Mouse (Mus musculus) midbrain, embryonic 16.5 days (tissue): ENCODE results near the gene Nhsl2. TPM values are rescaled to one million over a fixed set of nuclear protein-coding genes. Genes with fewer than 3 reads are reported as not detected.
A peak's percentile ranks its signal among the peaks of the same experiment; 100 is the strongest.

Source experiments
- ATAC-seq: fragments of 200-750 bp; cut with Nextera tagmentation; 2 replicates; pipeline ENCODE4 v1.8.0; 2017; ENCODE audit warnings: moderate TSS enrichment
- H3K27ac ChIP-seq: fragments of 300-500 bp; sonication (generic); 2 replicates; pipeline ENCODE4 v1.5.1; 2014; ENCODE audit warnings: mild to moderate bottlenecking, low read length, mixed read lengths
- H3K27me3 ChIP-seq: fragments of 300-500 bp; sonication (generic); 2 replicates; pipeline ENCODE4 v1.6.1; 2014; ENCODE audit warnings: low read depth, low read length, mixed read lengths; ENCODE audit not compliant: control insufficient read depth, insufficient read depth
- H3K36me3 ChIP-seq: fragments of 300-500 bp; sonication (generic); 2 replicates; pipeline ENCODE4 v1.6.1; 2014; ENCODE audit warnings: mild to moderate bottlenecking, low read length, moderate library complexity, mixed read lengths; ENCODE audit not compliant: control insufficient read depth, insufficient read depth
- H3K4me1 ChIP-seq: fragments of 300-500 bp; sonication (generic); 2 replicates; pipeline ENCODE4 v1.6.1; 2014; ENCODE audit warnings: mild to moderate bottlenecking, low read length, mixed read lengths; ENCODE audit not compliant: control insufficient read depth, insufficient read depth
- H3K4me2 ChIP-seq: fragments of 300-500 bp; sonication (generic); 2 replicates; pipeline ENCODE4 v1.6.1; 2014; ENCODE audit warnings: mild to moderate bottlenecking, low read length, mixed read lengths
- H3K4me3 ChIP-seq: fragments of 300-500 bp; sonication (generic); 2 replicates; pipeline ENCODE4 v1.5.1; 2014; ENCODE audit warnings: low read depth, mild to moderate bottlenecking, low read length, moderate library complexity, mixed read lengths
- H3K9ac ChIP-seq: fragments of 300-500 bp; sonication (generic); 2 replicates; pipeline ENCODE4 v1.6.1; 2014; ENCODE audit warnings: low read depth, low read length, mixed read lengths
- H3K9me3 ChIP-seq: fragments of 300-500 bp; sonication (generic); replicated peaks from 2 replicates; pipeline ENCODE4 v1.6.1; 2014; ENCODE audit warnings: mild to moderate bottlenecking, low read length, mixed read lengths; ENCODE audit not compliant: control insufficient read depth, poor library complexity, severe bottlenecking
- WGBS: fragments of 180-500 bp; shearing (Covaris S2); extraction: QIAGEN DNeasy Blood & Tissue Kit; methylation state at CpG from one replicate; pipeline ENCODE4 v1.1.7; 2014; 5-methylcytosine and 5-hydroxymethylcytosine counted together
- polyA plus RNA-seq: library from polyadenylated mRNA; unstranded; fragments of >200 nt; fragmentation: Nextera tagmentation; extraction: Ambion mirVana; gene quantifications from 2 replicates; pipeline ENCODE4 v1.2.1, GENCODE M21; 2015

Nhsl2 gene
- polyA plus RNA-seq, 1 experiment from 2014 or later, result 6.0 TPM

DNA sequence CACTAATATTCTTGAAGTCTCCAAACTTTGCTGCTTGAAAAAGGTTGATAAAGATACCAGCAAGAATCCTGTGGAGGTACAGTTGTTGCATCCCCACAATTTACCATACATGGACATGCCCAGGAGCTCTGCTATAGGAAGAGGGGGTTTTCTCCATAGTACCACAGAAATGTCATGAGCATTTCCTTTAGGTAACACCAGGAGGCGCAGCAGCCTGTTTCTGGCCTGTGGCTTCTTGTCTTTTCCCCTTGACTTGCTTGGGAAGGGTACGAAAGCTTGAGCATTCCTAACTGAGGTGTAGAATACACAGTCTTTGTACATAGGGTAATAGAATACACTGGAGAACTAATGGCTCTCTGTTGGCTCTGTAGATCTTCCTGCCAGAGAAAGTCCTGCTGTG lies 132.3 kb downstream of the Nhsl2 start:
- no peak overlapping the region for H3K4me3 ChIP-seq
- H3K4me2 ChIP-seq, result no peak overlapping the region
- no peak overlapping the region for H3K27ac ChIP-seq
- no peaks in the 10 kb centered on the region for H3K9me3 ChIP-seq
- no peaks in the 10 kb centered on the region for H3K36me3 ChIP-seq
- H3K9ac ChIP-seq, result no peak overlapping the region
- WGBS, result 32% methylated on average over 2 of the region's 2 CpGs
- H3K27me3 ChIP-seq, result peaks cover 10% of the 10 kb centered on the region
- ATAC-seq, result no peak
- H3K4me1 ChIP-seq, result no peaks in the 10 kb centered on the region

DNA sequence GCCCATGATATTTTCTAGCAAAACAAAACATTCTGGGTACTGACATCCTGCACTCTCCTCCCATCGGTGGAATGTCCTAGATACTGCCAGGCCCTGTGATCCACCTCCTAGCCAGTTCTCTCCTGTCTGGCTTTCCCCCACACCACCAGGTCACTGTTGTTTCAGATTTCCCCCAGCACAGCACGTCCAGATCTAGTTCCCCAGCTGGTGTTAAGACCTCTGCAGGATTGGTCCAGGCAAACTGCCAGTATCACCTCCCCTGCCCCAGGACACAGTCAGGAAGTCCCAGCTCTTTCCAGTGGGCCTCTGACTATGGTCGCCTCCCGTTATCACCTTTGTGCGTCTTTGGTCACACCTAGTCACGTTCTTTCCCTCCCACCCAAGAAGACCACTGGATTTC lies 134.5 kb downstream of the Nhsl2 start:
- WGBS, result 72% methylated on average over 6 of the region's 6 CpGs
- no peak for ATAC-seq
- no peaks in the 10 kb centered on the region for H3K9me3 ChIP-seq
- no peak overlapping the region for H3K4me3 ChIP-seq
- H3K27me3 ChIP-seq, result peaks cover 7% of the 10 kb centered on the region
- H3K4me2 ChIP-seq, result no peak overlapping the region
- no peak overlapping the region for H3K9ac ChIP-seq
- H3K27ac ChIP-seq, result no peak overlapping the region
- H3K4me1 ChIP-seq, result no peaks in the 10 kb centered on the region
- H3K36me3 ChIP-seq, result no peaks in the 10 kb centered on the region

DNA sequence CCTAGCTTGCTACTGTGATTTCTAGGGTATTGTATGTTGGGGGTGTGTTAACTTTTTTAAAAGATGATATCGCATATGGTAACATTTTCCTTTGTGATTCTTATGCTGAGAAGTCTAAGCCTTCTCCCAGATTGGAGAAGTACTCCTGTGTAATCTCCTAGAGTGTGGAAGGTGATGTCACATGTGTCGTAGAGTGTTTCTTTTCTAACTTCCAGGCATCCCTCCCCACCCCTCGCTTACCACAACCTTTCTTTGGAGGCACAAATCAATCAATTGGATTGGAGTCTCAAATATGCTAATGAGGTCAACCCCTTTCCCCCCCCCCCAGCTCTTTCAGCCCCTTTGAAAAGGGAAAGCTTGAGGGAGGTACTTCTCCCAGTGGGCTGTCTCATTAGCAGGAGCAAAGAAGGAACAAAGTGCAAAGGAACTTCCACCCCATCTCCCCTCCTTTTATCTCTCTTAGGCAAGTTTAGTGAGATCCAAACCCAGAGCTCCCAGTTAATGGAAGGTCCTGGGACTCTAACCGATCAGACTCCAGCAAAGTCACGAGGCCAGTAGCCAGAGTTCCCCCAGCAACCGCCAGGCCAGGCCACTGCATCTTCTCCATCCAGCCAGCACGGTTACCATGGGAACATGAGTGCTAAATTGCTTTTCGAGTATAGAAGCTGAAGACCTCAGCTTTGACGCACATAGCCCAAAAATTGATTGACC lies 137.6 kb downstream of the Nhsl2 start:
- WGBS, result 41% methylated on average over 9 of the region's 9 CpGs
- peak; percentile 75; the same call in 1 of the 2 replicates for ATAC-seq

DNA sequence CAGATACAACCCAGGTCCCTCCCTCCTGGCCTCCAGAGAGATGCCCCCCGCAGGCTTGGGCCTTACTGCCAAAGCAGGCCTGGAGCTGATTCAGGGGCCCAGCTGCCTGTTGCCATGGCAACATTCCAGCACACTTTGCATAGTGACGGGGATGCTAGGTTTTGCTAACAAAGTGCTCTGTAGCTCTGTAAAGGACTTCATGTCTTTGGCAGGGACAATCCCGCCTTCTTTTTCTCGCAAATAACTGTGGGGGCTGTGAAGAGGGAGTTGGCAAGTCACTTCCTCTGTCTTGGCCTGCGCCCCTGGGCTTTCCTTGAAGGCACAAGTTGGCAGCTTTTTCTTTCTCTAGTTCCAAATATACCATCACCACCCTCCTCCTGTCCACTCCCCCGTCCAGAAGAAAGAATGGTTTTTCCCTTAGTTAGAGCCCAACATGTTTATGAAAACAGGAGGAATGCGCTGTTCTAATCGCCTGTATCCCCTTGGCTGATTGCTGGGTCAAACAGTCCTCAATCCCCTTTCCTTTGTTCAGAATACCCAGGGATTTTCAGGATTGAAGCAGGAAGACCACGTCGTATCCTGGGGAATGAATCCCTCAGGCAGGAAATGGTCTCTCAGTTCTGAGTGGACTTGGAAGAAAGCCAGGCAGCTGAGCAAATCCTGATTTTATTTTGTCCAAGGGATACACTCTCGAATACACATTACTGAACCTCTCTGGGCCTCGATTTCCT lies 144.8 kb downstream of the Nhsl2 start:
- Histone ChIP-seq H3K27me3 (peaks cover 4% of the 10 kb centered on the region; the same call in 1 of the 2 replicates), H3K27ac (peak overlapping the region; percentile 64), H3K36me3 (no peaks in the 10 kb centered on the region), H3K4me2 (peak overlapping the region; percentile 1; the same call in 1 of the 2 replicates), H3K4me1 (peaks cover 11% of the 10 kb centered on the region; the same call in 1 of the 2 replicates), H3K9ac (no peak overlapping the region), H3K4me3 (no peak overlapping the region), H3K9me3 (no peaks in the 10 kb centered on the region)
- ATAC-seq, result peak; percentile 88
- 28% methylated on average over 12 of the region's 12 CpGs for WGBS

More for the DNA sequence above, 137.6 kb downstream of the Nhsl2 start:
- Histone ChIP-seq H3K4me2 (no peak overlapping the region), H3K4me3 (no peak overlapping the region), H3K9ac (no peak overlapping the region), H3K27ac (no peak overlapping the region), H3K9me3 (no peaks in the 10 kb centered on the region), H3K4me1 (no peaks in the 10 kb centered on the region), H3K36me3 (no peaks in the 10 kb centered on the region), H3K27me3 (peaks cover 9% of the 10 kb centered on the region)

DNA sequence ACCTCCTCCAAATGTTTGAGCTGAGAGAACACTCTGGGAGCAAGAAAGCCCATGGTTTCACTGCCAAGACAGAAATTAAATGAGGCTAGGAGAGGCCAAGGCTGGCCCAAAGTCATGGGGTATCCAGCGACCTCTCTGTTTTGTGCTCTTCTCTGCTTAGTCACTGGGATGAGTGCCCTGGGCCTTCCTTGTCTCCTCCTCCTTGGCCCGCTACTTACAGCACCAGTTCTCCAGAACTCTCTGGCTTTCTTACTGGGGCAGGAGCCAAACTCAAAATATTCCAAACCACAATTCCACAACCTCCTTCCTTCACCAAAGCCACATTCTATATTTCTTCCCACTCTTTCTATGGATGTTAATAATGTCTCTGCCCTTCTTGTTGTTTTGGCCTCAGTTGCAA lies 147.5 kb downstream of the Nhsl2 start:
- WGBS, result 89% methylated on average over 2 of the region's 2 CpGs
- Histone ChIP-seq H3K4me2 (no peak overlapping the region), H3K4me3 (no peak overlapping the region), H3K9me3 (no peaks in the 10 kb centered on the region), H3K36me3 (no peaks in the 10 kb centered on the region), H3K9ac (no peak overlapping the region), H3K27ac (no peak overlapping the region), H3K27me3 (peaks cover 2% of the 10 kb centered on the region), H3K4me1 (peaks cover 11% of the 10 kb centered on the region; the same call in 1 of the 2 replicates)
- ATAC-seq, result no peak

DNA sequence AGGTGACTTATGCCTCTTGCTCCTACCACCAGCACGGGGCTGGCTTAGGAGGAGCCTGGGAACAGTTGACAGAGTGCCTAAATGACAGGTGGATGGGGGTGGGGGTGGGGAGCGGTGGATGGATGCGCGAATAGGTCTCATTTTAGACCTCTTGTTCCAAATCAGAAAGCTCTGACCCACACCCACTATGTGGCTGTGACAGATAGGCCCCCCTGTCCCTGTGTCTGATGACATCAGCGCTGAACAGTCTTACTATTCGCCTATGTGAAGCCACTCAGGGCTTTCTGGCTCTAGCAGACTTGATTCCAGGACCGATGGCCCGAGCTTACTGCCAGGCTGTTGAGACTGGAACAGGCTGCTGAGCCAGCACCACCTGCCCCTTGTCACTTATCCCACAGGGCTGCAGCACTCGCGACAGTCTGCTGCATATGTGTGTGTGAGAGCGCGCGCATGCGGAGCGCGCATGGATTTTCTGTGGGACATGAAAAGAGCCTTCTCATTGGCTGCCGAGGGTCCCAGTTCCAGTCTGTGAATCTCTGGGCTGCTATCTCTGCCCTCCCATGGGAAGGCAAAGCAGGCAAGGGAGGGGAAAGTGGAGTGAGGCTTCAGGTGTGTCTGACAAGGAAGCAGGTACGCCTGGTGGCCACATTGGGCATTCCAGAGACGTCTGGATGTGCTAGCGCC lies 154.6 kb downstream of the Nhsl2 start:
- H3K27ac ChIP-seq, result peak overlapping the region; percentile 72
- peak overlapping the region; percentile 34 for H3K4me3 ChIP-seq
- ATAC-seq, result peak; percentile 89
- 18% methylated on average over 20 of the region's 20 CpGs for WGBS
- H3K27me3 ChIP-seq, result peaks cover 13% of the 10 kb centered on the region
- H3K4me2 ChIP-seq, result peak overlapping the region; percentile 51
- H3K36me3 ChIP-seq, result no peaks in the 10 kb centered on the region
- H3K4me1 ChIP-seq, result no peaks in the 10 kb centered on the region
- H3K9ac ChIP-seq, result peak overlapping the region; percentile 59
- H3K9me3 ChIP-seq, result no peaks in the 10 kb centered on the region

DNA sequence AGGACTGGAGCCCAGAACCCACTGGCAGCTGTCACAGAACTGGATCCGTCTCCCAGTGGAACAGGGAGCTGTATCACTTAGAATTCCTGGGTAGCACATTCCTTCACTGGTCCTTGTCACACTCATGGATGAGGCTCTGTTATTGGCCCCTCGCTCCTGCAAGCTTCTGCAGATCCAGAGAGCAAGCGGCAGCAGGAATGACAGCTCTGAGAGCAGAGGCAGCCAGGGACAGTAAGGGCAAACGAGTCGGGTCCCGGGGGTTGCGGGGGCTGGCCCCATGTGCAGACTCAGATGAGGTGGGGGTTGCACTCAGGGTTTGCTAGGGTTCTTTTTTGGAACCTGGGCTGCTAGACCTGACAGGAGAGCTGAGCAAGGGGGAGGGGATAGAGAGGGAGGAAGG lies 155.2 kb downstream of the Nhsl2 start:
- peak; percentile 54 for ATAC-seq

DNA sequence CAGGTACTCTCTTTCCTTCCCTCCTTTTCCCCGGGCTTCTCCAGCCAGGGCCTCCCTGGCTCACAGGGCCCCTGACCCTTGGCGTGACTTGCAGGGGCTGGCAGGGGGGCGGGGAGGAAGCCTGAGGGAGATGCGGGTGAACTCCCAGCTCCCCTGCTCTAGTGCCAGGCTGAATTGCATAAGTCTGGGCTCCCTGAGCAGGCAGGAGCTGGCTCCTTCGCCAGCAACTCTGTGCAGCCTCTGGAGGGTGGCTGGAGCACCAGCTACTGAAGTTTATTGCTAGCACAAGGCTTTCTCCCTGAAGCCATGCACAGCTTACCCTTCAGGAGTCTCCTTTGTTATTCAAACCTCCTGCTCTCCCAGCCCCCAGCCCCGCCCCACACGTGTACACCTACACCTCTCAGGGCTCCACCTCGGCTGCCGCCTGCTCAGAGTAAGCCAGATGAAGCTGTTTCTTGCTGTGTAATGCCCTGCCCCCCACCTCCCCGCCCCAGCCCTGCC lies 156.0 kb downstream of the Nhsl2 start:
- H3K27ac ChIP-seq, result no peak overlapping the region
- ATAC-seq, result peak; percentile 55
- WGBS, result 5% methylated on average over 8 of the region's 10 CpGs

More for the DNA sequence above, 155.2 kb downstream of the Nhsl2 start:
- H3K27ac ChIP-seq, result peak overlapping the region; percentile 72
- H3K9ac ChIP-seq, result peak overlapping the region; percentile 59
- H3K27me3 ChIP-seq, result peaks cover 13% of the 10 kb centered on the region
- peak overlapping the region; percentile 34 for H3K4me3 ChIP-seq
- H3K4me2 ChIP-seq, result peak overlapping the region; percentile 51
- H3K36me3 ChIP-seq, result no peaks in the 10 kb centered on the region
- H3K4me1 ChIP-seq, result no peaks in the 10 kb centered on the region
- 13% methylated on average over 7 of the region's 7 CpGs for WGBS
- H3K9me3 ChIP-seq, result no peaks in the 10 kb centered on the region

More for the DNA sequence above, 156.0 kb downstream of the Nhsl2 start:
- Histone ChIP-seq H3K27me3 (peaks cover 13% of the 10 kb centered on the region), H3K36me3 (no peaks in the 10 kb centered on the region), H3K4me2 (peak overlapping the region; percentile 51), H3K4me1 (no peaks in the 10 kb centered on the region), H3K9ac (peak overlapping the region; percentile 52; the same call in 1 of the 2 replicates), H3K9me3 (no peaks in the 10 kb centered on the region), H3K4me3 (peak overlapping the region; percentile 34)
